Mouse (Mus musculus) T-helper 1 cell (primary cell): ENCODE results near the gene Ttc28.

ENCODE experiments used
- in situ Hi-C: fragments of 300-600 bp; cut with MboI, MseI; formaldehyde crosslinking; loops from one replicate; pipeline ENCODE4 v1.15.1; 2025; ENCODE audit warnings: high pct_unique_total_duplicates

Gene Ttc28

DNA sequence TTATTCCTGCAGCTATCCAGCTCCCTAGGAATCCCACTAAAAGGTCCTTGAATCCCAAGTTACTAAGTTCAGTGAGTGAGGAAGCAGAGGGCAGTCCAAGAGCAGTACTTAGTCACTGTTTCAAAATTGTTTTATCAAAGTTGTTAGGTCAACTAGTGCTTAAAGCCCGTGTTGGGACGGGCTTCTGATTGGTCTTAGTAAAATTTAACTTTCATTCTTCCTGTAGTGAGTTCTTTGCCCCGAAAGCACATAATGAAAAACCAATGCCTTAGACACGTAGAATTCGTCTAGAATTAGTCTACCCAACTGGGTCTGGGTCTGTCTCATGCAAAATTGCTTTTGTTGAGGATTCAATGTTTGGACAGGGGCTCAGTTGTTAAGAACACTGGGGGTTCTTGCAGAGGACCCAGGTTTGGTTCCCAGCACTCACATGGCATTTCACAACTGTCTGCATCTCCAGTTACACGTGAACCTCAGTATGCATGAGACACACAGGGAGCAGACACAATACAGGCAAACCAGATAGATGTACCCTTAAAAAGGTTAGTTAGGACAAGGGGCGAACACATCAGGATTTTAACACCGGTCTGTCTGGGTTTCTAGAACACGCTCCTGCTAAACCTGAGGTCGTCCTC is 450.3 kb downstream of the Ttc28 start:
- in situ Hi-C loops, result no loop called here

DNA sequence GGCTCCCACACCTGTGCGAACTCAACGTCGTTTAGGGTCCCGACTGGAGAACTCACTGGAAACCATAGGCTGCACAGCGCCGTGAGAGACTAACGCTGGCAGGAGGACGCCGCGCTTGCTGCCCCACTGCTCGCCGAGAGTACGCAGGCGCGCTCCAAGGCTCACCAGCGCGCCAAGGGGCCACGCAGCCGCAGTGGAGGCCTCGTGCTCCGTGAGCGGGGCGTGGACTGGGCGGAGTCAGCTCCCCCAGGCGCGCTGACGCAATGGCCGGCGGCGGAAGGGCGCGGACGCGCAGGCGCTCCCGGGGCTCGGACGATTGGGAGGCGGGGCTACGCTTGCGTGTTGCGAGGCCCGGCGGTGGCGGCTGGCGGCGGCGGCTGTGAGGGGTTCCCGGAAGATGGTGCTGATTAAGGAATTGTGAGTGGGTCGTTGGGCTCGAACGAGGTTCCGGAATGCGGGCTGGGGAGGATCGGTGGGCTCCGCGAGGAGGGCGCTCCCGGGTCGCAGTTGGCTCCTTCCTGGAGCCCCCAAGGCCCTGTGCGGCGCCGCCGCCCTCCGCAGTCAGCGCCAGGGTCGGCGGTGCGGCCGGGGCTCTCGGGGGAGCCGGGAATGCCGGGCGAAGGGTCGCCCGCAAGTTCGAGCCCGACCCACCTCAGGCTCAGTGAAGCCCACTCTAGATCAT is 451.0 kb downstream of the Ttc28 start, which contains the start of gene Pitpnb:
Gene Pitpnb (plus strand): TSS at position 347 of the 682 bp plus-strand sequence.
- in situ Hi-C loops, result no loop called here

DNA sequence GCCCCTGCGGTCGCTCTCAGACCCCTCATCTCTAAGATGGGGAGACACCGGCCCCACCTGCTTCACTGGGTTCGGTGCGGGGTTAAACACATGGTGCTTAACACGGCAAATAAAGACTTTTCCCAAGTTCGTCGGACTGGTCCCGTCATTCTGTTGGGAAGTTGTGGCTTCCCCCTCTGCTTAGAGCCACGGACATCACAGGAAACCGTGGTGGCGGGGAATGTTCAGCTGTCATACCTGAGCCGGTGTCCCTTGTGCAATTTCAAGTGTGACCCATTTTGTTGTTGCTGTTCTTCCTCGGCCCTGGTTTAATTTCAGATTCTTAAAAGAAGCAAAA is 451.5 kb downstream of the Ttc28 start:
- in situ Hi-C loops, result no loop called here

DNA sequence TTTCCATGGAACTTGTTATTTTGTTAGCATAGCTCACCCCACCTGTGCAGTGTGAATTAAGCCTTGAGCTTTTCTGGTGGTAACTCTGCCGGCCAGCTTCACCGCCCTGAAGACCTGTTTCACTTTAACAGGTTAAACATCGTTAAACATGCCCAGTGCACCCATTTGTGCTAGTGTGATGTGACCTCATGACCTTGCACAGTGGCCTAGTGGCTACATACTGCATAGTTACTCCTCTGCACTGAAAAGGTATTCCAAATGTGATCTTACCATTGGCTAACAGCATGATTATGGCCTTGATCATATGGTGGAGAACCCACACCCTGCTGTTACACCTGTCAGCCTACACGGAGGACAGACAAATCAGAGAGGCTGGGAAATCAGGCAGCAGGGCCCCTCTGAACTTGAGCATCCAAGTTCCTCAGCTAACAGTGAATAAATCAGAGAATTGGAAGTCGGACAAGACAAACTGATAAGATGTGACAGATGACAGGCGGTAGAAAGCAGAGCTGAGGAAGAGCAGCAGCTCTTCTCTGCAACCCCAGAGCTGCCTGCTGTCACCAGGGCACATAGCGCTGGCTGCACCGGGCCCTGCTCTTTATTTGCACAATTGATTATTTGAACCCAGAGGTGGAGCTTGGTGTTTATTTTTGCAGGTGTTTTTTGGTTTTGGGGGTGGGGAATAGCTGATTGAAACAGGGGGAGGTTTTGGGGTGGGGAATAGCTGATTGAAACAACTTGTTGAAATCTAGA is 456.5 kb downstream of the Ttc28 start:
- in situ Hi-C loops, result no loop called here
